Mouse (Mus musculus): ENCODE results near the gene Hibadh. TPM values are rescaled to one million over a fixed set of nuclear protein-coding genes. Genes with fewer than 3 reads are reported as not detected.
"Not testable (repeated sequence)": the region's sequence is repeated elsewhere in the genome, so short reads cannot be mapped to it uniquely, and the experiment has no call there.

Gene Hibadh
- polyA plus RNA-seq, 1 experiment from 2014 or later, result 83.0 TPM

DNA sequence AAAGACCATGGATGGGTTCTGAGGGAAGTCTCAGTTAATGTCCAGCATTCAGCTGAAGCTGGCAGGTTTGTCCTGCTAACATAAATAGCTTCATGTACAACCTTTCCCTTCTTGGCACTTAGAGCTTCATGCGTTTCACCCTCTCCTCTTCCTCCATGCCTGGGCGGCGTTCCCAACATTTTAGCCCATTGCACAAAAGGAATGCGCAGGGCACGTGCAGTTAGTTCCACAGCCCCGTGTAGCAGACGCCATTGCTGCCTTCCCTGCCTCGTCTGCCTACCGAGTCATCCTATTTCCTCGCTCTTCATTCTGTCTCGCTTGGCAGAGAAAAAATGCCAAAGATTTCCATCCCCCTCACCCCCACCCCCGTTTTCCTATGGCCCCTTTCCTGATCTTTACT lies 34.4 kb upstream of the Hibadh start:
- Histone ChIP-seq H3K4me1 (ENCODE audit: control insufficient read depth, low read depth, low read length) (peaks cover 2% of the 10 kb centered on the region), H3K36me3 (ENCODE audit: control insufficient read depth, insufficient read depth) (no peaks in the 10 kb centered on the region), H3K9me3 (replicated peaks; ENCODE audit: control insufficient read depth, low read length) (no peaks in the 10 kb centered on the region), H3K27ac (ENCODE audit: low read length) (no peak overlapping the region), H3K4me2 (ENCODE audit: low read depth, low read length) (no peak overlapping the region), H3K4me3 (ENCODE audit: low read depth, low read length) (no peak overlapping the region), H3K9ac (ENCODE audit: low read depth, low read length) (no peak overlapping the region), H3K27me3 (ENCODE audit: control insufficient read depth, insufficient read depth, low read depth, low read length) (no peaks in the 10 kb centered on the region)
- no peak for ATAC-seq (ENCODE audit: low read depth)
- WGBS (ENCODE audit: insufficient replicate concordance), result 68% methylated on average over 12 of the region's 12 CpGs

DNA sequence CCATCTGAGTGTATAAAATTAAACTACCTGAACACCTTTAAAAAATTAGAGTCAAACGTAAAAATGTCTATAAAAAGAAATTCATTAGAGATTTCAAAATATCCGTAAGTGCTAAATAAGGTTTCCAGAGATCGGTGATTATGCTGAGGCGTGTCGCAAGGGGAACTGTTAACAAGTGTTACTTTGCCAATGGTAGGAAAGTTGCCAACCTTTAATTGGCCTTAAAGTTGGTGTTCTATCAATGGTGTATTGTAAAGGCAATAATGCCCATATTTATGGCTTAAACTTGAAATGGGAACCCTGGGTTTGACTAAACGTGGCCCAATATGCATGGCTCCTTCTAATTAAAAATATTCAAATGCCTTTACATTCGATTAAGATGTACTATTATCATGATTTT lies 33.5 kb upstream of the Hibadh start:
- H3K27me3 ChIP-seq (ENCODE audit: control insufficient read depth, insufficient read depth, low read depth, low read length), result no peaks in the 10 kb centered on the region
- WGBS (ENCODE audit: insufficient replicate concordance), result 76% methylated on average over 7 of the region's 7 CpGs
- no peaks in the 10 kb centered on the region for H3K36me3 ChIP-seq (ENCODE audit: control insufficient read depth, insufficient read depth)
- H3K4me2 ChIP-seq (ENCODE audit: low read depth, low read length), result no peak overlapping the region
- no peak overlapping the region for H3K4me3 ChIP-seq (ENCODE audit: low read depth, low read length)
- H3K9ac ChIP-seq (ENCODE audit: low read depth, low read length), result no peak overlapping the region
- ATAC-seq (ENCODE audit: low read depth), result no peak
- no peak overlapping the region for H3K27ac ChIP-seq (ENCODE audit: low read length)
- no peaks in the 10 kb centered on the region for H3K9me3 ChIP-seq (replicated peaks; ENCODE audit: control insufficient read depth, low read length)
- H3K4me1 ChIP-seq (ENCODE audit: control insufficient read depth, low read depth, low read length), result peaks cover 2% of the 10 kb centered on the region

DNA sequence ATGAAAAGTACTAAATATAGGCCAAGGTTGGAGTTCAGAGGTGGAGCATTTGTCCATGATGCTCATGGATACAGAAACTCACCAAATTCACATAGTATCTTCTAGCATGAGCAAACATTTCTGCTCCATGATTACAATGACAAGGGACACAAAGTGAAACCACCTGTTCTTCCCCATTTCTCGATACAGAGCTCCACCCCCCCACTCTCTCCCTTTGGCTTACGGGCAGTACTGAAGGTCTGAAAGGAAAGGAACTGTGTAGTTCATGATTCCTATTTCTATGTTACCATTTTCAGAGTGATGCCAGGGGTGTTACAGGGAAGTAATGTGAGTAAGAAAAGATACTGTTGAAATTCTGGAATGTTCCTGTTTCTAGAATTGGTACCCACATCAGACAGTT lies 32.4 kb upstream of the Hibadh start:
- Histone ChIP-seq H3K9me3 (replicated peaks; ENCODE audit: control insufficient read depth, low read length) (no peaks in the 10 kb centered on the region), H3K4me2 (ENCODE audit: low read depth, low read length) (no peak overlapping the region), H3K27ac (ENCODE audit: low read length) (no peak overlapping the region), H3K36me3 (ENCODE audit: control insufficient read depth, insufficient read depth) (no peaks in the 10 kb centered on the region), H3K4me3 (ENCODE audit: low read depth, low read length) (no peak overlapping the region), H3K27me3 (ENCODE audit: control insufficient read depth, insufficient read depth, low read depth, low read length) (no peaks in the 10 kb centered on the region), H3K4me1 (ENCODE audit: control insufficient read depth, low read depth, low read length) (peaks cover 2% of the 10 kb centered on the region), H3K9ac (ENCODE audit: low read depth, low read length) (no peak overlapping the region)
- ATAC-seq (ENCODE audit: low read depth), result no peak
- 30% methylated on average over 2 of the region's 2 CpGs for WGBS (ENCODE audit: insufficient replicate concordance)

DNA sequence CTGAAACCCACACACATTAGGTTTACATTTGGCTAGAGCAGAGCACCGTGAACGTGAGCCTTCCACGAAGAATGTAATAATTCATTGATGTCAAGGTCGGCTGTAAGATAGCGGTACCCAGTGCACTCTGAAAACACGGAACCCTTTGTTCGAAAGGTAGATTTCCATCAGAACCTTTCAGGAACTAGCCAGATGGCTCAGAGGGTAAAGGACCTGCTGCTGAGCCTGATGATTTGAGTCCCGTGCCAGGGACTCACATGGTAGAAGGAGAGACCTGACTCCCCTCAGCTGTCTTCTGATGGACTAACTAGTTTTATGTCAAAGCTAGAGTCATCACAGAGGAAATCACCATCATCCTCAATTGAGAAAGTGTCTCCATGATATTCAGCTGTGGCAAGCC lies 31.6 kb upstream of the Hibadh start:
- Histone ChIP-seq H3K4me3 (ENCODE audit: low read depth, low read length) (no peak overlapping the region), H3K9me3 (replicated peaks; ENCODE audit: control insufficient read depth, low read length) (no peaks in the 10 kb centered on the region), H3K9ac (ENCODE audit: low read depth, low read length) (no peak overlapping the region), H3K4me2 (ENCODE audit: low read depth, low read length) (no peak overlapping the region), H3K27me3 (ENCODE audit: control insufficient read depth, insufficient read depth, low read depth, low read length) (no peaks in the 10 kb centered on the region), H3K4me1 (ENCODE audit: control insufficient read depth, low read depth, low read length) (peaks cover 2% of the 10 kb centered on the region), H3K27ac (ENCODE audit: low read length) (no peak overlapping the region), H3K36me3 (ENCODE audit: control insufficient read depth, insufficient read depth) (no peaks in the 10 kb centered on the region)
- ATAC-seq (ENCODE audit: low read depth), result no peak
- WGBS (ENCODE audit: insufficient replicate concordance), result 45% methylated on average over 8 of the region's 8 CpGs

DNA sequence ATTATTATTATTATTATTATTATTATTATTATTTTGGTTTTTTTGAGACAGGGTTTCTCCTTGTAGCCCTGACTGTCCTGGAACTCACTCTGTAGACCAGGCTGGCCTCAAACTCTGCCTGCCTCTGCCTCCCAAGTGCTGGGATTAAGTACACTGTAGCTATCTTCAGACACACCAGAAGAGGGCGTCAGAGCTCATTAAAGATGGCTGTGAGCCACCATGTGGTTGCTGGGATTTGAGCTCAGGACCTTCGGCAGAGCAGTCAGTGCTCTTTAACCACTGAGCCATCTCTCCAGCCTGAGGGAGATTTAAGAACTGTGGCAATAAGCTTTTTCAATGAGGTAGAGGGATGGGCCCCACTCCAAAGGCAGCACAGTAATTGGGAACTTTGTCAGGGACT lies 29.7 kb upstream of the Hibadh start:
- not testable (repeated sequence) for H3K27me3 ChIP-seq (ENCODE audit: control insufficient read depth, insufficient read depth, low read depth, low read length); H3K27ac ChIP-seq (ENCODE audit: low read length); H3K4me3 ChIP-seq (ENCODE audit: low read depth, low read length); H3K4me1 ChIP-seq (ENCODE audit: control insufficient read depth, low read depth, low read length); H3K36me3 ChIP-seq (ENCODE audit: control insufficient read depth, insufficient read depth); H3K9ac ChIP-seq (ENCODE audit: low read depth, low read length); ATAC-seq (ENCODE audit: low read depth); H3K9me3 ChIP-seq (replicated peaks; ENCODE audit: control insufficient read depth, low read length); H3K4me2 ChIP-seq (ENCODE audit: low read depth, low read length)
- WGBS (ENCODE audit: insufficient replicate concordance), result 29% methylated on average over 2 of the region's 2 CpGs

DNA sequence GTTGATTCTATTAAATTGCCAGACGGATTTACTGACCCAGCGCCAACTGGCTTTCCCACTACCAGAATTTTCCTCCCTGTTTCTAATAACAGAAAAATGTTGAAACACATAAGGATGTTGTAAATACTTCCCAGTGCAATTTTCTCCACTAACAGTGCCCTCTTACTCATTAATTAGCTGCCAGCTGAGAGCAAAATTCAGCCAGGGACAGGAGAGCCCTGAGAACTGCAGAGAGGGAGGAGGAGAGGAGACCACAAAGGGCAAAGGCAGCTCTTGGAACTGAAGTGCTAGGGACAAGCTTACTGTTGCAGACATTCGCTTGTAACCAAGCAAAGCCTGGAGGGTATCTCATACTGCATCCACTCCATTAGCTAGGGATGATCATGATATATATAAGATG lies 27.5 kb upstream of the Hibadh start:
- Histone ChIP-seq H3K9ac (ENCODE audit: low read depth, low read length) (no peak overlapping the region), H3K4me2 (ENCODE audit: low read depth, low read length) (no peak overlapping the region), H3K4me1 (ENCODE audit: control insufficient read depth, low read depth, low read length) (no peaks in the 10 kb centered on the region), H3K27me3 (ENCODE audit: control insufficient read depth, insufficient read depth, low read depth, low read length) (no peaks in the 10 kb centered on the region), H3K9me3 (replicated peaks; ENCODE audit: control insufficient read depth, low read length) (no peaks in the 10 kb centered on the region), H3K4me3 (ENCODE audit: low read depth, low read length) (no peak overlapping the region), H3K36me3 (ENCODE audit: control insufficient read depth, insufficient read depth) (no peaks in the 10 kb centered on the region), H3K27ac (ENCODE audit: low read length) (no peak overlapping the region)
- ATAC-seq (ENCODE audit: low read depth), result no peak
- WGBS (ENCODE audit: insufficient replicate concordance), result 62% methylated on average over 3 of the region's 3 CpGs

DNA sequence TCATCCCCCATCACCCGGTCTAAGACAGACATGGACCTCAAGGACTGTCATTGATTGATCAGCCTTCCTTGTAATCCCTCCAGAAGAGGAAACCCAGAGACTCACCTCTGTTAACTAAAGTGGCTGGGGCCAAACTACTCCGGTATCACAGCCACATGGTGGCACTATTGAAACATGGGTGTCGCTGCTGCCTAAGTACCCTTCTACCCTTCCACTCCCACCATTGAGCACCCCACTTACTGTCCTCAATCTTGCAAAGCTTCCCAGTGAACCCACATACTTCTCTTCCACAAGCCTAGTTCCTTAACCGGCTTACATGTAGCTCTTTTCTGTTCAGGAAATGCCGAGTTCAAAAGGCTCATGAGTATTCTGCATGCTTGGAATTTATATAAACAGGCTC lies 22.8 kb upstream of the Hibadh start:
- ATAC-seq (ENCODE audit: low read depth), result no peak
- H3K9me3 ChIP-seq (replicated peaks; ENCODE audit: control insufficient read depth, low read length), result no peaks in the 10 kb centered on the region
- no peaks in the 10 kb centered on the region for H3K27me3 ChIP-seq (ENCODE audit: control insufficient read depth, insufficient read depth, low read depth, low read length)
- 37% methylated on average over 5 of the region's 5 CpGs for WGBS (ENCODE audit: insufficient replicate concordance)
- H3K4me1 ChIP-seq (ENCODE audit: control insufficient read depth, low read depth, low read length), result no peaks in the 10 kb centered on the region
- no peak overlapping the region for H3K27ac ChIP-seq (ENCODE audit: low read length)
- no peak overlapping the region for H3K9ac ChIP-seq (ENCODE audit: low read depth, low read length)
- no peak overlapping the region for H3K4me2 ChIP-seq (ENCODE audit: low read depth, low read length)
- H3K36me3 ChIP-seq (ENCODE audit: control insufficient read depth, insufficient read depth), result no peaks in the 10 kb centered on the region
- H3K4me3 ChIP-seq (ENCODE audit: low read depth, low read length), result no peak overlapping the region

DNA sequence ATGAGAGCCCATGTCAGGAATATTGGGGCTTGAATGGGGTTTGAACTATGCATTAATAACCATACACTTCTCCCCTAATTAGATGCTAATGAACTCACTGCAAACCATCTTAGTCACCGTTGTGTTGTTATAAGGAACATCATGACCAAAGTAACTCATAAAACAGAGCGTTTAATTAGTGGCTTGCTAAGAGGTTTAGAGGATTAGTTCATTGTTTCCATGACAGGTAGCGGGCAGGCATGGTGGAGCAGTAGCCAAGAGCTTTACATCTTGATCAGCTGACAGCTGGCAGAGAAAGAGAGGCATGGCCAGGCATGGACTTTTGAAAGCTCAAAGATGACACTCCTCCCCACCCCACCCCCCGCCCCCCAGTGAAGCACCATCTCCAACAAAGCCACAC lies 15.1 kb upstream of the Hibadh start:
- Histone ChIP-seq H3K4me3 (ENCODE audit: low read depth, low read length) (no peak overlapping the region), H3K9me3 (replicated peaks; ENCODE audit: control insufficient read depth, low read length) (no peaks in the 10 kb centered on the region), H3K27me3 (ENCODE audit: control insufficient read depth, insufficient read depth, low read depth, low read length) (no peaks in the 10 kb centered on the region), H3K36me3 (ENCODE audit: control insufficient read depth, insufficient read depth) (no peaks in the 10 kb centered on the region), H3K9ac (ENCODE audit: low read depth, low read length) (no peak overlapping the region), H3K27ac (ENCODE audit: low read length) (no peak overlapping the region), H3K4me1 (ENCODE audit: control insufficient read depth, low read depth, low read length) (no peaks in the 10 kb centered on the region), H3K4me2 (ENCODE audit: low read depth, low read length) (no peak overlapping the region)
- WGBS (ENCODE audit: insufficient replicate concordance), result 64% methylated on average over 4 of the region's 4 CpGs
- ATAC-seq (ENCODE audit: low read depth), result no peak

DNA sequence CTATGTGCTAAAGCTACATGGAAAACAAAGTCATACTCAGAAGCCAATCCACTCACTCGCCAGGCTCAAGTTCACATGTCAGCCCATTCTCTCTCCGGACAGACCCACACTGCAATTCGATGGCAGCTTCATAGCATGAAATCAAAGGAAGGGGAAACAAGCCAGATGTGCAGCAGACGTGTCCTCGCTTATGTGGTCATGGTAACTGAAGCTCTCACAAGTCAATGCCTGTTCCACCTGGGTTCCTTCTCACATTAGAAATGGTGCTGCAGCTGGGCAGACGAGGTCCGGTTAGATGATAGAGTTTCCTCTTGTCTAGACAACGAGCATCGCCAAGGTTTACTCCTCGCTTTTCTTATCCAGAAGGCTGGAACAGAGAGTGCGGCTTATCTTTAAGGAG lies 8.6 kb upstream of the Hibadh start:
- no peaks in the 10 kb centered on the region for H3K36me3 ChIP-seq (ENCODE audit: control insufficient read depth, insufficient read depth)
- H3K27me3 ChIP-seq (ENCODE audit: control insufficient read depth, insufficient read depth, low read depth, low read length), result no peaks in the 10 kb centered on the region
- ATAC-seq (ENCODE audit: low read depth), result no peak
- no peak overlapping the region for H3K4me2 ChIP-seq (ENCODE audit: low read depth, low read length)
- H3K4me1 ChIP-seq (ENCODE audit: control insufficient read depth, low read depth, low read length), result no peaks in the 10 kb centered on the region
- no peak overlapping the region for H3K9ac ChIP-seq (ENCODE audit: low read depth, low read length)
- 66% methylated on average over 11 of the region's 11 CpGs for WGBS (ENCODE audit: insufficient replicate concordance)
- H3K9me3 ChIP-seq (replicated peaks; ENCODE audit: control insufficient read depth, low read length), result no peaks in the 10 kb centered on the region
- no peak overlapping the region for H3K4me3 ChIP-seq (ENCODE audit: low read depth, low read length)
- H3K27ac ChIP-seq (ENCODE audit: low read length), result no peak overlapping the region

DNA sequence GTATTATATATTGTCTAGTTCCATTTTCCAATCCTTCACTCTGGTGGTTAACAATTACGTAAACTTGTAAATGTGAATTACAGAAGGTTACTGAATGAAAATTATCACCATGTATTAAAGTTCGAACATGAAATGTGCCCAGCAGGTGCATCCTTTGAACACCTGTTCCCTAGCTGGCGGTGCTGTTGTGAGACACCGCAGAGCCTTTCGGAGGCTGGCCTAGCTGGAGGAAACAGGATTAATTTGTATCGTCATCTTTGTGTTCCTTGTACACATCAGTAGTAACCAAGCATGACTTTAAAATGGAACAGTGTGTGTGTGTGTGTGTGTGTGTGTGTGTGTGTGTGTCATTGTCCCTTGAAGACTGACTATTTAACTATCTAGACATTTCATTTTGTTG lies 7.8 kb upstream of the Hibadh start:
- no peaks in the 10 kb centered on the region for H3K4me1 ChIP-seq (ENCODE audit: control insufficient read depth, low read depth, low read length)
- H3K27ac ChIP-seq (ENCODE audit: low read length), result no peak overlapping the region
- no peak overlapping the region for H3K4me3 ChIP-seq (ENCODE audit: low read depth, low read length)
- H3K4me2 ChIP-seq (ENCODE audit: low read depth, low read length), result no peak overlapping the region
- H3K36me3 ChIP-seq (ENCODE audit: control insufficient read depth, insufficient read depth), result no peaks in the 10 kb centered on the region
- no peak for ATAC-seq (ENCODE audit: low read depth)
- WGBS (ENCODE audit: insufficient replicate concordance), result 80% methylated on average over 6 of the region's 6 CpGs
- H3K9me3 ChIP-seq (replicated peaks; ENCODE audit: control insufficient read depth, low read length), result no peaks in the 10 kb centered on the region
- no peak overlapping the region for H3K9ac ChIP-seq (ENCODE audit: low read depth, low read length)
- no peaks in the 10 kb centered on the region for H3K27me3 ChIP-seq (ENCODE audit: control insufficient read depth, insufficient read depth, low read depth, low read length)

Data from liver, embryonic 16.5 days (tissue).